Mouse (Mus musculus) spleen, adult 18-20 months (tissue): ENCODE data around the gene Klk1b9.
"Not testable (repeated sequence)": the region's sequence is repeated elsewhere in the genome, so short reads cannot be mapped to it uniquely, and the experiment has no call there.

ENCODE experiments used
- DNase-seq, 2 experiments: peaks; one replicate each; pipeline ENCODE4 v3.0.0; 2022; ENCODE audit warnings: mixed read lengths in 2 of 2

Gene Klk1b9

DNA sequence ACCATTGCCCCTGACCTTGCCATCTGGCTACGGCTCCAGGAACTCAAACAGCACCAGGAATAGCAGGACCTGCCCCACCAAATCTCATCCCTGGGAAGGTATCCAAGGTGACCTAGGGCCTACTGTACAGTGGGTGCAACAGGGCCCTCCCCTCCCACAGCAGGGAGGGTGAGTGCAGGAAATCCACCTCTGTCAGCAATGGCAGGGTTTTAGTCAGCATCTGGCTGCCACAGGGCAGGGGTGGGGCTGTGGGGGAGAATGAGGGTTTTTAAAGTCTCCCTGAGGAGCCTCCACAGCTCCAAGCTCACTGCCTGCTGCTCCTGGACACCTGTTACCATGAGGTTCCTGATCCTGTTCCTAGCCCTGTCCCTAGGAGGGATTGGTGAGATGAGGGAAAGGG is at the start of gene Klk1b9:
Gene Klk1b9 (plus strand): TSS at position 301 of the 400 bp plus-strand sequence.
- not testable (repeated sequence) for DNase-seq

DNA sequence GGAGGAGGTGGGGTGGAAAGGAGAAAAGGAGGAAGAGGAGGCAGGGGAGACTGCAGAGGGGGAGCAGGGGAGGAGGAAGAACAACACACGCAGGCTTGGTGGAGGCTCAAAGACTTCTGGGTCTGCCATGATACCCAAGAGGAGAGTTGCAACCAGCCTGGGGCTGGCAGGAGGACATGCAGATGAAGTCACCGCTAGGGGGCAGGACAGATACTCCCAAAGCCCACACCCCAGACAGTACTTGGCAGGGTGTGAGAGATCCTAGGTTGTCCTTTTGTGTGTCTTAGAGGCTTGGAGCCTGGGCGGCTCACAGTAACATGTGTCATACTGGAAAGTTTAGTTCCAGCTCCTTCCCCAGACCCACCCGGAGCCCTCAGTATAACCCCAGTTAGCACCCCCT is 47.3 kb upstream of the Klk1b9 start:
- DNase-seq: peak in 1 of 2 experiments; percentile 21

DNA sequence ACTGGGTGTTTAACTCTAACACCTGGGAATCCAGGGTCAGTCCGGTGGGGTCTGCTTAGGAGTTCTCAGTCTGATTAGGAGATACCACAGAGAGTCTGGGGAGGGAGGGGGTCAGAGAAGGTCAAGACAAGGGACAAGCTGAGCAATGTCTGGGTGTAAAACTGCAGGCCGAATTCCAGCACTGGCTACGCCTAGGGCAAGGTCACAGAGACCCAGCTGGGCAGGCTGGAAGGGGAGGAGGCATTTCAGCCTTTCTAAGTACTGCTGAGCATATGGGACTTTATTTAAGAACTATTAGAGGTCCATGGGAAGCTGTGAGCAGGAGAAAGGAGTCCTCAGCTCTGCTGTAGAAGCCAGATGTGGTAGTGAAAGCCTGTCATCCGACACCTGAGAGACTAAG is 43.5 kb upstream of the Klk1b9 start:
- DNase-seq: no peak

DNA sequence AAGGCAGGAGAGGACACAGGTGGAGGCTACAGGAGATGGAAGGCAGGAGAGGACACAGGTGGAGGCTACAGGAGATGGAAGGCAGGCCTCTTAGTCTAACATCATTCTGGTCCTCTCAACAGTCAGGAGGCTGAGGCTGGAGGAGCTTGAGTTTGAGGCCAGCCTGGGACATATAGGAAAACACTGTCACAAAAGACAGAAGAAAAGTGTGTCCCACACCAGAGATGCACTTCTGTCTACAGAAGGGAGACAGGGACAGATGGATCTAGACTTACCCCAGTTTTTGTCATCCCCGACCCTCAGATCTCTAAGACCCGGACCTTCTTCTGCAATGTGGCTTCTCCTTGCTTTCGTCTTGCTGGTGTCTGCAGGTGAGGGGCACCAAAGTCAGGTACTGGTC is 42.4 kb upstream of the Klk1b9 start, which contains the start of gene Klk15:
Gene Klk15 (plus strand): TSS at position 301 of the 400 bp plus-strand sequence.
- no peak for DNase-seq

DNA sequence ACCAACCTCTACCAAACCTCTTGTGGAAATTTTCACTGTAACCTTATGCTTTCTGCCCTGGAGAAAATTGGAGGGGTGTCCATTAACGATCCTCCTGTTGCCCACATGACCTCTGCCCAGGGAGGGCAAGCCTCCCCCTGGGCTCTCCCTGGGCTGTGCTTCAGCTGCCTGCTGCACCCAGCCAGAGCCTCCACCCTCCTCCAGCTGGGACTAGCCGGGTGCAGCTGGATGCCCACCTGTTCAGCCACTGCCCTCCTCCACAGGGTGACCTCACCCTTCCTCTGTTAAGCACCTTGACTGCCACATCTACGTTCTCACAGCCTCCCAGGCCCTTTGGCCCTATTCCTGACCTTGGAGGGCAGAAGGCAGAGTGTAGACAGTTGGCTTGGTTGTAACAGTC is 41.1 kb upstream of the Klk1b9 start:
- DNase-seq: no peak

DNA sequence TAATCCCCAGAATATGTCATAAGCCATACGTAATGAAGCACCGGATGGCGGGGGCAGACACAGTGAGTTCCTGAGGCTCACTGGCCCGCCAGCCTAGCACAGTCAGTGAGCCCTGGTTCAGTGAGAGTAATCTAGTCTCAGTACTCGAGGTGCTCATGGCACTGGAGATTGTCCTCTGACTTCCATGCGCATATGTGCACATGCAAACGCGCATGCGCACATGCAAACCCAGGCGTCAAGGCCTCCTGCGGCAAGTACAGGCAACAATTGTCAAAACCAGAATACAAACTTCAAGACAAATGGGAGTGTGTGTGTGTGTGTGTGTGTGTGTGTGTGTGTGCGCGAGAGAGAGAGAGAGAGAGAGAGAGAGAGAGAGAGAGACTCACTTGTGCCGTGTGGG is 39.3 kb upstream of the Klk1b9 start:
- DNase-seq: no peak

DNA sequence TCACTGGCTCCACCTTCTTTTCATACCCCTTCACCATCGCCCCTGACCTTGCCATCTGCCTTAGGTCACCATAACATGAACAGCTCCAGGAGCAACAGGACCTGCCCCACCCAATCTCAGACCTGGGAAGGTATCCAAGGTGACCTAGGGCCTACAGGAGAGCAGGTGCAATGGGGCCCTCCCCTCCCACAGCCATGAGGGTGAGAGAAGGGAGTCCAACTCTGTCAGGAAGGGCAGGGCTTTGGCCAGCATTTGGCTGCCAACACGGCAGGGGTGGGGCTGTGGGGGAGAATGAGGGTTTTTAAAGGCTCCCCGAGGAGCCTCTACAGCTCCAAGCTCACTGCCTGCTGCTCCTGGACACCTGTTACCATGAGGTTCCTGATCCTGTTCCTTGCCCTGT is 33.6 kb upstream of the Klk1b9 start:
- not testable (repeated sequence) for DNase-seq

DNA sequence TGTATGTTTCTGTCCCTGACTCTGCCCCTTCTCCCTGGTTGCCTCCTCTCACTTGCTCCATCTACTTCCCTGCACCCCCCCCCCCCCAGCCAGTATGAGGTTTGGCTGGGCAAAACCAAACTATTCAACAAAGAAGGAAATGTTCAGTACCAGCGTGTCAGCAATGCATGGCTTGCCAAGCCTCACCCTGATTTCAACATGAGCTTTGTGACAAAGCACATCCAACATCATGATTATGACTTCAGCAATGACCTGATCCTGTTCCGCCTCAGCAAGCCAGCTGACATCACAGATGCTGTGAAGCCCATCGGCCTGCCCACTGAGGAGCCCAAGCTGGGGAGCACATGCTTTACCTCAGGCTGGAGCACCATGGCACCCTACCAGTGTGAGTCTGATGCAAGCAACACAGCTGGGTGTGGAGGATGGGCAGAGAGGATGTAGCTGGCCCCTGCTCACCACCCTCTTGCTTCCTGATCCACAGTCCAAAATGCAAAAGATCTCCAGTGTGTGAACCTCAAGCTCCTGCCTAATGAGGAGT is 31.1 kb upstream of the Klk1b9 start:
- no peak for DNase-seq

DNA sequence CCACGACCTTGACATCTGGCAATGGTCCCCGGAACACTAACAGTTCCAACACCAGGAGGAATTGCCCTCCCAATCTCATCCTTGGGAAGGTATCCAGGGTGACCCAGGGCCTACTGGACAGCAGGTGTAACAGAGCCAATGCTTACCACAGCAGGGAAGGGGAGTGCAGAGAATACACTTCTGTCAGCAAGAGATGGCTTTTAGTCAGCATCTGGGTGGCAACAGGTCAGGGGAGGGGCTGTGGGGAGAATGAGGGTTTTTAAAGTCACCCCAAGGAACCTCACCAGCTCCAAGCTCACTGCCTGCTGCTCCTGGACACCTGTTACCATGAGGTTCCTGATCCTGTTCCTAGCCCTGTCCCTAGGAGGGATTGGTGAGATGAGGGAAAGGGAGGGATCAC is 25.5 kb upstream of the Klk1b9 start, which contains the start of gene Klk1b8:
Gene Klk1b8 (plus strand): TSS at position 301 of the 400 bp plus-strand sequence.
- DNase-seq: no peak

DNA sequence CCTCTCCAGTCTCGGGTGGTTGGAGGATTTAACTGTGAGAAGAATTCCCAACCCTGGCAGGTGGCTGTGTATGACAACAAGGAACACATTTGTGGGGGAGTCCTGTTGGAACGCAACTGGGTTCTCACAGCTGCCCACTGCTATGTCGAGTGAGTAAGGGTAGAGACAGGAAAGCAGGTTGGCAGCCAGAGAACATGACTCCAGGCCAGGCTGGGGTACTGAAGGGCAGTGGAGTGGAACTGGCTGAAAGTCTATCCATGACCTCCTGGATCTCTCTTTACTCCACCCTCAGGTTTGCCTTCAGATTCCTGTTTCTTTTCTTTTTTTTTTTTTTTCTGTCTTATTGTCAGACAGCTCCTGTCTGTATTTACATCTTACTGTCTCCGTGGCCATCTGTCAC is 23.2 kb upstream of the Klk1b9 start:
- DNase-seq: no peak

DNA sequence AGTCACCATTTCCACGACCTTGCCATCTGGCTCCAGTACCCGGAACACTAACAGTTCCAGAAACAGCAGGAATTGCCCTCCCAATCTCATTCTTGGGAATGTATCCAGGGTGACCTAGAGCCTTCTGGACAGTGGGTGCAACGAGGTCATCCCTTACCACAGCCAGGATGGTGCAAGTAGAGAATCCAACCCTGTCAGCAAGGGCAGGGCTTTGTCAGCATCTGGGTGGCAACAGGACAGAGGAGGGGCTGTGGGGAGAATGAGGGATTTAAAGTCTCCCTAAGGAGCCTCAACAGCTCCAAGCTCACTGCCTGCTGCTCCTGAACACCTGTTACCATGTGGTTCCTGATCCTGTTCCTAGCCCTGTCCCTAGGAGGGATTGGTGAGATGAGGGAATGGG is 9.4 kb upstream of the Klk1b9 start, which contains the start of gene Klk1b1:
Gene Klk1b1 (plus strand): TSS at position 301 of the 400 bp plus-strand sequence.
- DNase-seq: no peak

DNA sequence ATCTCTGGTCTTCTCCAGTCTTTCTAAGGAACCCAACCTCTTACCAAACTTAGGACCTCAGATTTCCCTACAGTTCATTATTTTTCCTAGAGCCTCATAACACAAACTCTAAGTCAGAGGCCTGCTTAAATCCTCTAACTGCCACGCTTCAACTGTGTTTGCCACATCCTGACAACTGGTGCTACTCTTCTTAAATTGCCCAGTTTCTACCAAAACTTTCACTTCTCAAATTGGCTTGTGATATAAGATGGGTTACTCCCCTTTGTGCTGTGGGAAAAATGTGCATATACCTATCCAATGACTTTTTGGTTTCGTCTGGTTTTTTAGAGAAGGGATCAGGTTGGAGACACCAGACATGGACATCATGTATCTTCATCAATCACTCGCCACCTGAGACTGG is 8.8 kb upstream of the Klk1b9 start:
- DNase-seq: no peak

DNA sequence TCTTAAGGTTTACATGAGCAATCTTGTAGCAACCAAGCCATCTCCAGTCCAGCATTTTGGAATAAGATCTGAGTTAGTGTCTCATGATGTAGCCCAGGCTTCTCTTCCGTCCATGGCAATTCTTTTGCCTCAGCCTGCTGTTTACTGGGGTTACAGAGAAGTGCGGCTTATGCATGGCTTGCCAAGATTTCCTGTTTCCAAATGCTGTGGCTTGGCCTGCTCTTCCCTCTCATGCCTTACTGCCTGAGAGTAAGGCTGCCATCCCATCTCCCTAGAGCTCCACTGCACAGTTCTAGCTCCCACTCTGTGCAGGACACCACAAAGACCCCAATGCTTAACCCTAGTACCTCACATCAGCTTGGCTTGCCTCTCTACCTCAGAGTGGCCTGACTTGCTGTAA is 8.2 kb upstream of the Klk1b9 start:
- no peak for DNase-seq

DNA sequence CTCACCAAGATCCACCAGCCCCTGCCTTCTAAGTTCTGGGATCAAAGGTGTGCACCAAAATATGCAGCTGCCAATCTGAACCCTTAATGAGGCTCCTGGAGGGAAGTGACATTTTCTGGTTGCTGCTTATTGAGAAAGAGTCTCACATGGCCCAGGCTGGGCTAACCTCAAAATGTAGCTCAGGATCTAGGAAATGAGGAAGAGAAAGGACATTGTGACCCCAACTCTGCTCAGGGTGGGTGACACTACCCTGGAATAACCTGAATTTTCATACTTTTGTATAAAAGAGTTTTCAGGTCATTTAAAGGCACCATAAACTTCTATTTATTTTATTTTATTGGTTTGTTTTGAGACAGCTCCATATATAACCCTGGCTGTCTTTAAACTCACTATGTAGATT is 9.8 kb downstream of the Klk1b9 start:
- no peak for DNase-seq

DNA sequence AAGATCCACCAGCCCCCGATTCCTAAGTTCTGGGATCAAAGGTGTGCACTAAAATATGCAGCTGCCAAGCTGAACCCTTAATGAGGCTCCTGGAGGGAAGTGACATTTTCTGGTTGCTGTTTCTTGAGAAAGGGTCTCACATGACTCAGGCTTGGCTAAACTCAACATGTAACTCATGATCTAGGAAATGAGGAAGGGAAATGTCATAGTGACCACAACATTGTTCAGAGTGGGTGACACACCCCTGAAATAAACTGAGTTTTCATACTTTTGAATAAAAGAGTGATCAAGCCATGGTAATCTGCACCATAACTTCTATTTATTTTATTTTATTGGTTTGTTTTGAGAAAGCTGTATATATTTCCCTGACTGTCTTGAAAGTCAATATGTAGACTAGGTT is 19.0 kb downstream of the Klk1b9 start:
- not testable (repeated sequence) for DNase-seq

DNA sequence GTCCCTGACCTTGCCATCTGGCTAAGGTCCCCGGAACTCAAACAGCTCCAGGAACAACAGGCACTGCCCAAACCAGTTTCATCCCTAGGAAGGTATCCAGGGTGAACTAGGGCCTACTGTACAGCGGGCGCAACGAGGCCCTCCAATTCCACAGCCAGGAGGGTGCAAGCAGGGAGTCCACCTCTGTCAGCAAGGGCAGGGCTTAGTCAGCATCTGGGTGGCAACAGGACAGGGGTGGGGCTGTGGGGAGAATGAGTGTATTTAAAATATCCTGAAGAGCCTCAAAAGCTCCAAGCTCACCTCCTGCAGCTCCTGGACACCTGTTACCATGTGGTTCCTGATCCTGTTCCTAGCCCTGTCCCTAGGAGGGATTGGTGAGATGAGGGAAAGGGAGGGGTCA is 19.7 kb downstream of the Klk1b9 start, which contains the start of gene Klk1b11:
Gene Klk1b11 (plus strand): TSS at position 301 of the 400 bp plus-strand sequence.
- DNase-seq: not testable (repeated sequence)

DNA sequence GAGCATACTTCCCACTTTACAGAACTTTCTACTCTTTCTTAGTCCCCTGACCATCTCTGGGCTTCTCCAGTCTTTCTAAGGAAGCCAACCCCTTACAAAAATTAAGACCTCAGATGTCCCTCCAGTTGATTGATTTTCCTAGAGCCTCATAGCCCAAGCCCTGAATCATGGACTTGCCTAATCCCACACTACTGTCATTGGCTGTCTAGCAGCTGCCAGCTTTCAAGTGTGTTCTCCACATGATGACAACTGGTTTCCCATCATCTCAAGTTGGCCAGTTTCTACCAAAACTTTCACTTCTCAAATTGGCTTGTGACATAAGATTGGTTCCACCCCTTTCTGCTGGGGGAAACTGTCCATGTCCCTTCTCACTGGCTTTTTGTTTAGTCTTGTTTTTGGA is 29.0 kb downstream of the Klk1b9 start:
- no peak for DNase-seq

DNA sequence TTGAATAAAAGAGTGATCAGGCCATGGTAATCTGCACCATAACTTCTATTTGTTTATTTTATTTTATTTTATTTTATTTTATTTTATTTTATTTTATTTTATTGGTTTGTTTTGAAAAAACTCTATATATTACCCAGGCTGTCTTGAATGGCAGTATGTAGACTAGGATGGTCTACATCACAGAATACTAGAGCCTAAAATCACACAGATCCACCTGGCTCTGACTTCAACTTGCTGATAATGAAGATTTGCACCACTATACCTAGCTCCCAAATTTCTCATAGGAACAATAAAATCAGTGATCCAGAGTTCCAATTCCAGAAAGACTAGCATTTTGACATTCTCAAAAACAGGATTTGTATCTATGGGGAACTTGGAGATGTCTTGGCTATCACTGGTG is 36.0 kb downstream of the Klk1b9 start, which contains the start of gene Klk1b26:
Gene Klk1b26 (plus strand): TSS at position 301 of the 400 bp plus-strand sequence.
- not testable (repeated sequence) for DNase-seq

DNA sequence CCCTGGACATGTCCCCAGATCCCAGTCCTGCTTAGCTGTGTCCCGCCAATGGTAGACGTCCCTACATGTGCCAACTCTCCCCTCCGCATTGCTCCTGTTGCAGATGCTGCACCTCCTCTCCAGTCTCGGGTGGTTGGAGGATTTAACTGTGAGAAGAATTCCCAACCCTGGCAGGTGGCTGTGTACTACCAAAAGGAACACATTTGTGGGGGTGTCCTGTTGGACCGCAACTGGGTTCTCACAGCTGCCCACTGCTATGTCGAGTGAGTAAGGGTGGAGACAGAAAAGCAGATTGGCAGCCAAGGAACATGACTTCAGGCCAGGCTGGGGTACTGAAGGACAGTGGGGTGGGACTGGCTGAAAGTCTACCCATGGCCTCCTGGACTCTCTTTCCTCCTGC is 38.8 kb downstream of the Klk1b9 start:
- DNase-seq: not testable (repeated sequence)

DNA sequence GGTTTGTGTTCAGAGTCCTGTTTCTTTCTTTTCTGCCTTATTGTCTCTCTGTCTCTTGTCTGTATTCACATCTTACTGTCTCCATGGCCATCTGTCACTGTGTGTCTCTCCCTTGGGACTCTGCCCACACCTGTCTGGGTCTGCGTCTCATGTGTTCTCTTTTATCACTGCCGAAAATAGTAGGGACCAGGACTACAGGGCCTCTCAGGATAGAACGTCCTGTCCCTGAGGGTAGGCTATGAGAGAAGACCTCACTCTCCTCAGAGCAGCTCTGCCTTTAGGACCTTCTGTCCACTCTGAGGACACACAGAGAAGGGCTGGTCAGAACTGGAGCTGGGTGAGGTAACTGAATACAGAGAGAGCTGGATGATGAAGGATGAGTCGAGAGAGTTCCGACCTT is 39.2 kb downstream of the Klk1b9 start:
- DNase-seq: no peak
